Mouse (Mus musculus) heart, postnatal 4 days (tissue): Measurements from ENCODE around the gene Gm6205. TPM values are rescaled to one million over a fixed set of nuclear protein-coding genes. Genes with fewer than 3 reads are reported as not detected.
"Not testable (repeated sequence)": the region's sequence is repeated elsewhere in the genome, so short reads cannot be mapped to it uniquely, and the experiment has no call there.

Source experiments
- DNase-seq: peaks from one replicate; pipeline ENCODE4 v3.0.0; 2021
- total RNA-seq, 2 experiments: library from RNA; stranded (reverse); gene quantifications; 2 replicates each; pipeline ENCODE4 v1.2.3; 2021

Gene Gm6205
- not detected for total RNA-seq

DNA sequence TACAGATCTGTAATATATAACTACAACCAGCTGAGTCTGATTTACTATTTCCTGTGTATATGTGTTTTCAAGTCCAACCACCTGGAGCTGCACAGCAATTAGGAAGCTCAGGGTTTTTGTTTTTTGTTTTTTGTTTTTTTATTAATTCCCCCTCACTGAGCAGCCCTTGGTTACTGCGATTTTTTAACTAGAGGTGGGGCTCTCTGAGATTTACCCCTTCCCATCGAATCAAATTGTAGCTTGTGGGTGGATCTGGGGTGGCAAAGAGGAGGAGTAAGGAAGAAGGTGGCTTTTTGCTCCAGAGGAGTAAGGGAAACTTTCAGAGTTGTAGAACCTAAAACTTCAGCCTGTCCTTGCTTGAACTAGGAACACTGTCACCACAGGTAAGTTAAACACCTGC lies at the start of gene Gm6205:
Gene Gm6205, plus strand, starts transcription at position 301 of the 400 bp plus-strand sequence.
- not testable (repeated sequence) for DNase-seq

DNA sequence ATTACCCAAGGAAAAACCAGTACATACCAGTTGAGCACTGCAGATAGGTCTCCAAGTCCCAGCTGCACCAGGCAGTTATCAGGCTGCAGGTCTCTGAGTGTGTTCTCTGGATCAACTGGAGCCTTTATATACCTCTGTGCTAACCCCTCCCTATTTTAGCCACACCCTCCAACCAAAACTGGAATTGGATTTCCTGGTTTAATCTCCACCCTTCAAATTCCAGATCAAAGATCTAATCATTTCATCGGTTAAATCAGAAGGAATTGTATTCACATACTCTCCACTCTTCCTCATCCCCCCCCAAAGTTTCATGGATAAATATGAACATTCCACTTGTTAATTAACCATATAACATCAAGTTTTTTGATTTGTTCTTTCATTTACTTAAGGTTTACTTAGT lies 31.9 kb upstream of the Gm6205 start, which contains the start of gene Gm3147:
Gene Gm3147, minus strand, starts transcription at position 101 of the 400 bp plus-strand sequence.
- DNase-seq, result not testable (repeated sequence)

DNA sequence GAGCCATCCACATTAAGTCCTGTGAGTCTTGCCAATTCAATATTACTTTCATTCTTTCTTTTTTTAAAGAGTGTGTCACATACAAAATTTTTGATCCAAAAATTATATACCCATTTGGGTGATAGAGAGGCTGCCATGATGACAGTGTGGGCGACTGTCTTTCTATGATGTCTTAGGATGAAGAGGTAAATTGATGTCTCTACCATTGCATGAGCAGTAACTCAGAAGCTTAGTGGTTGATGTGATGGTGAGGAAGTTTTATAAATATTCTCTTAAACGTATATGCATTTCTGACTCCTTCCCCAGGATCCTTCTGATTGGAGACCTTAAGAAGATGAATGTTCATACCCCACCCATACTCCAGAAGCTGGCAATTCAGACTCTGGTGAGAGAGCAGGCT lies 24.5 kb upstream of the Gm6205 start, which contains the start of gene Gm6509:
Gene Gm6509, plus strand, starts transcription at position 301 of the 400 bp plus-strand sequence.
- not testable (repeated sequence) for DNase-seq

Other genes starting within 250 kb of the Gm6205 start
- gene Gm7682, start 202.6 kb upstream of the Gm6205 start, total RNA-seq, result not detected
- gene Gm3139, start 122.1 kb upstream of the Gm6205 start, total RNA-seq, result not detected
- gene Gm3147, start 32.0 kb upstream of the Gm6205 start, total RNA-seq, result not detected
- gene Gm6509, start 24.4 kb upstream of the Gm6205 start, total RNA-seq, result not detected
- not detected for gene Gm3183, start 217.1 kb downstream of the Gm6205 start, total RNA-seq